ENCODE assay signal across 8 mouse cellular contexts in the genomic region with DNA sequence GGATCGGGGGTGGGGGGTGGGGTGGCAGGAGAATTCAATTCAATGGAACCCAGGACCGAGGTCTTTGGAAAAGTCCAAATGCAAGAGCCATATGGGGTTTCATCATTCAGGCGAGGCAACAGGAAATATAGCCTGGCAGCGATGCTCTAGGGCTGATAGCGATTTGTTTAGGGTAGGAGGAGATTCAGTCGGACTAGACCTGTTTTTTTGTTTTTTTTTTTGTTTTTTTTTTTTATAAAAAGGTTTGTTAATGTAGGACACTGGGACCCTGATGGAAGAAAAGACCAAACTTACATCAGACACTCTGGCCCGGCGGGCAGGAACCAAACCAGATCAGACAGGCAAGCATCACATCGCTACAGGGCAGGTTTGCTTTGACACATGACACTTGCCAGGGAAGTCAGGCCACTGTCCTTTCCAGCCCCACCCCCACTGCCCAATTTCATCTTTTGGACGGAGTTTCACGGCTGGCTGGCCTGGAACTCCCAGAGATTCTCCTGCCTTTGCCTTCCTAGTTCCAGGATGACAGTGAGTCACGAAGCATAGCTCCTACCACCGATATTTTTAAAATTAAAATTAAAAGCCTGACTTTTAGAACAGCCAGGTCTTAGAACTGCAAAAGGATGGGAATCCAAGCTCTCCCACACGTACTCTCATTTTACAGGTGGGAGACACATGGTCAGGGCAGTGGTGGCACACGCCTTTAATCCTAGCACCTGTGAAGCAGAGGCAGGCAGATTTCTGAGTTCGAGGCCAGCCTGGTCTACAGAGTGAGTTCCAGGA. TPM values are rescaled to one million over a fixed set of nuclear protein-coding genes. Genes with fewer than 3 reads are reported as not detected.
A peak's percentile ranks its signal among the peaks of the same experiment; 100 is the strongest.
DNase-seq lines count a peak whose midpoint lies in the region; ATAC-seq and TF ChIP-seq lines count a peak whose summit lies in the region.

No protein-coding gene starts in this region.

- ATAC-seq in forebrain, postnatal 0 days = no peak
- no peak for ATAC-seq in megakaryocyte-erythroid progenitor cell, adult 5-6 weeks (replicated peaks; ENCODE audit: low FRiP score, low TSS enrichment, poor library complexity, severe bottlenecking)

- no peaks in the 10 kb centered on the region for H3K9me3 ChIP-seq in forebrain, postnatal 0 days (ENCODE audit: low read length)

- WGBS in forebrain, postnatal 0 days = 24% methylated on average over 16 of the region's 16 CpGs

- no peak for DNase-seq in left cerebral cortex, adult 2 months (ENCODE audit: extremely low spot score in 1 of 2, low spot score in 2 of 2)
- DNase-seq in left cerebral cortex, postnatal 14 days (ENCODE audit: low spot score in 2 of 2) = no peak
- peak; percentile 78 for DNase-seq in cerebellum, adult 11-12 months
- no peak for DNase-seq in forebrain, postnatal 0 days
- DNase-seq in kidney, postnatal 25 days = peak; percentile 51 to 64
- DNase-seq in neural tube, embryonic 10.5 days (ENCODE audit: extremely low spot score, low spot score) = peak; percentile 52
- DNase-seq in right cerebral cortex, postnatal 25 days = no peak

- peaks cover 34% of the 10 kb centered on the region for H3K4me1 ChIP-seq in forebrain, postnatal 0 days (ENCODE audit: insufficient read depth)

- TF ChIP-seq CTCF in left cerebral cortex, adult 2 months (IDR thresholded peaks at IDR 0.05) = no peak
- no peak for TF ChIP-seq CTCF in forebrain, postnatal 0 days (IDR thresholded peaks at IDR 0.05; ENCODE audit: low read depth)

- peak overlapping the region; percentile 96 for H3K9ac ChIP-seq in forebrain, postnatal 0 days

- peaks cover 3% of the 10 kb centered on the region; the same call in 1 of the 2 replicates for H3K36me3 ChIP-seq in forebrain, postnatal 0 days (ENCODE audit: insufficient read depth)

- peak overlapping the region; percentile 98 for H3K27ac ChIP-seq in left cerebral cortex, adult 2 months
- H3K27ac ChIP-seq in forebrain, postnatal 0 days (ENCODE audit: low read depth, low read length) = peak overlapping the region; percentile 94

- H3K4me2 ChIP-seq in forebrain, postnatal 0 days (ENCODE audit: low read depth) = peak overlapping the region; percentile 94

- intact Hi-C loops in left cerebral cortex, adult 2 months (cut with DNase I) = no loop called here
- intact Hi-C loops in left cerebral cortex, postnatal 14 days (cut with DNase I) = no loop called here

- no peaks in the 10 kb centered on the region for H3K27me3 ChIP-seq in forebrain, postnatal 0 days (ENCODE audit: insufficient read depth, low read length)

- peak overlapping the region; percentile 99 for H3K4me3 ChIP-seq in left cerebral cortex, adult 2 months
- peak overlapping the region; percentile 75 for H3K4me3 ChIP-seq in forebrain, postnatal 0 days (ENCODE audit: low read depth, low read length)

RNA-seq across cellular contexts. Expression of a gene that starts 1.3 kb away (rescaled TPM):
- 10 to 100 TPM; 46.9 to 71.1 TPM for total RNA-seq in left cerebral cortex, adult 2 months (2021)
- 10 to 100 TPM; 52.5 to 76.3 TPM for total RNA-seq in left cerebral cortex, postnatal 14 days (2021)
- total RNA-seq in forebrain, postnatal 0 days (2014; rRNA removed) = 40.0 and 40.7 TPM in 2 replicates
- 52.9 and 57.8 TPM in 2 replicates for polyA plus RNA-seq in forebrain, postnatal 0 days (2015; fragmentation: Nextera tagmentation; extraction: Ambion mirVana)
- total RNA-seq in megakaryocyte-erythroid progenitor cell, adult 5-6 weeks (2014; fragmentation: Nextera tagmentation) = 2.0 and 3.0 TPM in 2 replicates
- 2.0 and 4.4 TPM in 2 replicates for total RNA-seq in megakaryocyte-erythroid progenitor cell, adult 5-6 weeks (2017)

RNA-seq across cellular contexts. Expression of a gene that starts 49.6 kb away (rescaled TPM):
- 10 to 100 TPM; 13.2 to 15.1 TPM for total RNA-seq in left cerebral cortex, adult 2 months (2021)
- 10 to 100 TPM; 18.1 to 19.4 TPM for total RNA-seq in left cerebral cortex, postnatal 14 days (2021)
- total RNA-seq in forebrain, postnatal 0 days (2014; rRNA removed) = 20.0 and 24.3 TPM in 2 replicates
- 43.8 and 50.5 TPM in 2 replicates for polyA plus RNA-seq in forebrain, postnatal 0 days (2015; fragmentation: Nextera tagmentation; extraction: Ambion mirVana)
- 30.8 and 36.1 TPM in 2 replicates for total RNA-seq in megakaryocyte-erythroid progenitor cell, adult 5-6 weeks (2014; fragmentation: Nextera tagmentation)
- 34.3 and 34.7 TPM in 2 replicates for total RNA-seq in megakaryocyte-erythroid progenitor cell, adult 5-6 weeks (2017)

RNA-seq across cellular contexts. Expression of a gene that starts 50.0 kb away (rescaled TPM):
- total RNA-seq in left cerebral cortex, adult 2 months (2021) = 10 to 100 TPM; 61.5 to 68.6 TPM
- 10 to 100 TPM; 60.8 to 67.3 TPM for total RNA-seq in left cerebral cortex, postnatal 14 days (2021)
- total RNA-seq in forebrain, postnatal 0 days (2014; rRNA removed) = 98.6 and 115 TPM in 2 replicates
- 109 and 117 TPM in 2 replicates for polyA plus RNA-seq in forebrain, postnatal 0 days (2015; fragmentation: Nextera tagmentation; extraction: Ambion mirVana)
- total RNA-seq in megakaryocyte-erythroid progenitor cell, adult 5-6 weeks (2014; fragmentation: Nextera tagmentation) = 59.5 and 72.3 TPM in 2 replicates
- 42.1 and 43.2 TPM in 2 replicates for total RNA-seq in megakaryocyte-erythroid progenitor cell, adult 5-6 weeks (2017)

Comparison
In these comparisons a context has a peak if more than half of its experiments do, and no peak if none do; other contexts are left out.
1. DNase-seq: peak in cerebellum, adult 11-12 months (single experiment), kidney, postnatal 25 days (2 of 2) and neural tube, embryonic 10.5 days (single experiment); none in left cerebral cortex, adult 2 months (0 of 2), left cerebral cortex, postnatal 14 days (0 of 2), forebrain, postnatal 0 days (single experiment) and right cerebral cortex, postnatal 25 days (single experiment).